Mouse (Mus musculus) brown adipose tissue, adult 24 weeks (tissue): ENCODE measurements around the gene Appl2. TPM values are rescaled to one million over a fixed set of nuclear protein-coding genes. Genes with fewer than 3 reads are reported as not detected.

Source experiments
- H3K27ac ChIP-seq: fragments of 200-500 bp; replicated peaks from 2 replicates; pipeline ENCODE4 v1.5.1; 2012; ENCODE audit warnings: low read depth, mild to moderate bottlenecking, low read length
- H3K4me1 ChIP-seq: fragments of 200-500 bp; 2 replicates; pipeline ENCODE4 v1.6.1; 2012; ENCODE audit warnings: low read length, mixed read lengths; ENCODE audit not compliant: control insufficient read depth, insufficient read depth, insufficient read length
- H3K4me3 ChIP-seq: fragments of 200-500 bp; 2 replicates; pipeline ENCODE4 v1.5.1; 2012; ENCODE audit warnings: low read depth, mild to moderate bottlenecking, low read length, moderate library complexity; ENCODE audit not compliant: insufficient read depth
- polyA plus RNA-seq: library from polyadenylated mRNA; stranded (reverse); fragments of >200 nt; gene quantifications from 2 replicates; pipeline ENCODE4 v1.2.4, GENCODE M21; 2012; ENCODE audit not compliant: missing spikeins, insufficient read depth, insufficient read length

The Appl2 gene
- polyA plus RNA-seq, 1 experiment = 19.1 TPM

DNA sequence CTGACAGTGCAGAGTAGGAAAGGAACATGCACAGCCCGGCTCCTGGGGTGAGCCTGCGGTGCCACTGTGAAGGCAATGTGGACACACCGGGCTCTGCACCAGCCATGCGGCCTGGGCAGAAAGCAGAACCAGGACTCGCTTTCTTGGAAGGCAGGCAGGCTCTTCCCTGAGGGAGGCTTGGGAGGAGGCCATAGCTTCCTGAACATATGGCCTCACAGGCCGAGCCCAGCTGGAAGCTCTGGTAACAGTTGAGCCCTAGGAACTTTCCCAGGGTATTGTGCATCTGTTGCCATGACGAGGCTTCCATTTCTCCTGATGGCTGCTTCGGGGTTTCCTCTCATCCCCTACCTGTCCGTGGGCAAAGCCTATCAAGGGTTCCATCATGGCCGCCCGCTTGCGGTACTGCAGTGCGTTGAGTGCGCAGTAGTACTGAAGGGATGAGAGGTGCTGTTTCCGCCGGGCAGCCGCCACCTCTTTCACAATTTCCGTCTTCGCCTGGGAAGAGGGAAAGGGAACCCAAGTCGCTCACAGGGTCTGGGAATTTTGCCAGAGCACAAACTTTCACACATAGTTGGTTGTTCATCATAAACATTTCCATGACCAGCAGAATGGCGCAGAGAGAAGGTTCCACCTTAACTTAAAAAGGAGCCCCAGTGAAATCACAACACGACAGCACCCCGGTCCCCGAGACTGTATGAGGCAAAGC, 28.0 kb downstream of the Appl2 start:
- Histone ChIP-seq H3K4me3 (no peak overlapping the region), H3K27ac (no peak overlapping the region), H3K4me1 (no peaks in the 10 kb centered on the region)

GRCm38 (mm10) chr10:83618819-83619440, 29.6 kb downstream of the Appl2 start:
- H3K4me3 ChIP-seq = no peak overlapping the region

DNA sequence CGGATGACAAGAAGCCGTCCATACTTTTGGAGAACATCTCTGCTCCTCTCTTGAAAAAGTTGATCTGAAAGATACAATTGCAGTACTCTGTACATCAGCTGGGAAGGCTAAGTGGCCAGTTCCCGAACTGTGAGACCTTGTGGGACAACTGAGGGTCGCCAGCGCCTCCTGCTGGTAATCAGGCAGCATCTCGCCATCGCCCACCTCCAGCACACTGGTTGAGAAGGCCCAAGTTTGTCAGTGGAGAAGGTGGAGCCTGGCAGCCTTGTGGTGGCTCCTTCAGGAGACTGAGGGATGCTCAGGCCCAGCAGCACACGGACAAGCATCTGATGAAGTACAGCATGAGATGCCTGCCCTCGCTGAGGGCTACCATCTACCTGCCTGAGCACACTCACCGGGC, 31.2 kb downstream of the Appl2 start:
- Histone ChIP-seq H3K4me3 (no peak overlapping the region), H3K27ac (no peak overlapping the region), H3K4me1 (no peaks in the 10 kb centered on the region)

More at GRCm38 (mm10) chr10:83618819-83619440, 29.6 kb downstream of the Appl2 start:
- Histone ChIP-seq H3K27ac (no peak overlapping the region), H3K4me1 (no peaks in the 10 kb centered on the region)

DNA sequence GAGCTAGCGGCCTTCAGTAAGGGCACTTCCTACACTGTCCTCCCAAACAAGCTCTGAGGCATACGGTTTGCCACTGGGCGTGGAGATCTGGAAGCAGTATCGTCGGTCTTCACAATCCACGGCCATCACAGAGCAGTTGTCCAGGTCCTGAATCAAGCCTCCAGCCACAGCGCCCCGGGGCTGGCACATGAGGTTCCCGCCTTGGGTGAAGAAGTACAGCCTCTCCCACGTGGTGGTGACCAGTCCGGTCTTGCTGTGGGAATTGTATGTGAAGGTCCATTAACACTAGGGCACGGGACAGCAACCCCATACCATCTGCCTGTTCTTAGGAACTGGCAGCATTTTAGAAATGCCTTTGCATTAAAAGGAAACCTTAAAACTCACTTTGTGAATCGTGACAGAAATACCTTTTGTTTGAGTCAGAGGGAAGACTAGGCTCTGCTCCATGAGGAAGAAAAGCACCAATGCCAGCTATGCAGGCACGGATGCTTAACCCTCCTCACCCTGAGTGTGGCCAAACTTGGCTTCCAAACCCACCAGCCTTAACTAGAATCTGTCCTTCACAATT, 35.8 kb downstream of the Appl2 start:
- no peak overlapping the region for H3K4me3 ChIP-seq
- H3K27ac ChIP-seq = no peak overlapping the region
- H3K4me1 ChIP-seq = no peaks in the 10 kb centered on the region

GRCm38 (mm10) chr10:83611863-83612262, 36.7 kb downstream of the Appl2 start:
- Histone ChIP-seq H3K27ac (no peak overlapping the region), H3K4me3 (no peak overlapping the region), H3K4me1 (no peaks in the 10 kb centered on the region)

DNA sequence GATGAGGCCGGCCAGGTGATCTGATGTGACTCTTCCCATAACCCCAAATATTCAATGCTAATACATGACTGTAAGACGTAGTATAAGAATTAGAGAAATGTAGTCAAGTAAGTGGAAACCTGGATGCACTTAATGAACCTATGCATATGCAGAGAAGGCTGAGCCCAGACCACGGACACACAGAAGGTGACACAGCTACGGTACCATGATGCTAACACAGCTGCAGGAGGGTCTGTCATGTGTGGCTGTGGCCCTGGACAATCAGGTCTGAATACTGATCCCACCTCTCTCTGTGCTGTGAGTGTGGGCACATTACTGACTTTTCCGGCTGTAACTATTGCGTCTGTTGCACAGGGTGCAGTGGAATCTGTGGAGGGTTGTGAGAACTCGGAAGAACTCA, 38.0 kb downstream of the Appl2 start:
- Histone ChIP-seq H3K4me3 (no peak overlapping the region), H3K27ac (no peak overlapping the region), H3K4me1 (no peaks in the 10 kb centered on the region)

- H3K4me1 ChIP-seq = no peaks in the 10 kb centered on the region
- no peak overlapping the region for H3K27ac ChIP-seq
- no peak overlapping the region for H3K4me3 ChIP-seq
These were observed 39.9 kb downstream of the Appl2 start for GRCm38 (mm10) chr10:83608596-83608995.

DNA sequence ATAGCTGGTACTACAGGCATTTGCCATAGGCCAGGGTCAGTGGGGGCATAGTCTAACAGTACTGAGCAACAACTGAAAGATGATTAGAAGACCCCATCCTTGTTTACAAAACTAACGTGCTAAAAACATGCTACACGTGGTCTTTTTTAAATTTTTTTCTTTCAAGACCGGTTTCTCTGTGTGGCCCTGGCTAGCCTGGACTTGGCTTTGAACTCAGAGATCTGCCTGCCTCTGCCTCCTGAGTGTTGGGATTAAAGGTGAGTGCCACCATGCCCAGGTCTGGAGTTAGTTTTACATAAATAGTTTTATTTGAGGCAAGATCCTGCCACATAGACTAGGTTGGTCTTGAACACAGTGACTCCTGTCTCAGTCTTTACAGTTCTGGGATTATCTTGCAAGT, 41.4 kb downstream of the Appl2 start:
- Histone ChIP-seq H3K4me1 (no peaks in the 10 kb centered on the region), H3K4me3 (no peak overlapping the region), H3K27ac (no peak overlapping the region)

DNA sequence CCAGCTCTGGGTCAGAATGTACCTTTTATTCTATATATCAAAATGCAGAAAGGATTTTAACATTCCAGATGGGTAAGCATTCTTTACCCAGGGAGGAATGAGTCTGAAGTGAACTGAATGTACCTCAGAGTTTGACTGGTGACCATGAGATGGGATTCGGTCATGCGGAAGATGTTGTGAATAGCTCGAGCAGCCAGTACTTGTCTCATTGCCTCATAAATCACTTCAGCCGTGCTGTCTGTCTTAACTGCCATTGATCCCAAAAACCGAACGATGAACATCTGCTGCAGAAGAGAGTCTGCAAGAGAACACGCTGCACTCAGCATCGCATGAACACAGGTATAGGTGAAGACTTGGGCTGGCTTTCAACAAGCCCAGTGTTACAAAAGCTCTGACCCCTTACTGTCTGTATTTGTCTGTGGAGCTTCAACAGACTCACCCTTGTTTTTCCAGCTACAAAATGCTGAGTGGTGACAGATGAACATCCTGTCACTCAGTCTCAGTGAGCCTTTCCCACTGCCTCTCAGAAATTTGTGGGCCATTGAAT, 42.8 kb downstream of the Appl2 start:
- Histone ChIP-seq H3K27ac (no peak overlapping the region), H3K4me3 (no peak overlapping the region), H3K4me1 (no peaks in the 10 kb centered on the region)

- Histone ChIP-seq H3K4me3 (no peak overlapping the region), H3K27ac (no peak overlapping the region), H3K4me1 (no peaks in the 10 kb centered on the region)
These were observed 44.5 kb downstream of the Appl2 start for GRCm38 (mm10) chr10:83603956-83604564.

GRCm38 (mm10) chr10:83600650-83601049, 47.9 kb downstream of the Appl2 start:
- no peak overlapping the region for H3K27ac ChIP-seq
- H3K4me1 ChIP-seq = no peaks in the 10 kb centered on the region
- no peak overlapping the region for H3K4me3 ChIP-seq

GRCm38 (mm10) chr10:83594526-83594925, 54.0 kb downstream of the Appl2 start:
- H3K27ac ChIP-seq = no peak overlapping the region
- no peaks in the 10 kb centered on the region for H3K4me1 ChIP-seq
- no peak overlapping the region for H3K4me3 ChIP-seq

DNA sequence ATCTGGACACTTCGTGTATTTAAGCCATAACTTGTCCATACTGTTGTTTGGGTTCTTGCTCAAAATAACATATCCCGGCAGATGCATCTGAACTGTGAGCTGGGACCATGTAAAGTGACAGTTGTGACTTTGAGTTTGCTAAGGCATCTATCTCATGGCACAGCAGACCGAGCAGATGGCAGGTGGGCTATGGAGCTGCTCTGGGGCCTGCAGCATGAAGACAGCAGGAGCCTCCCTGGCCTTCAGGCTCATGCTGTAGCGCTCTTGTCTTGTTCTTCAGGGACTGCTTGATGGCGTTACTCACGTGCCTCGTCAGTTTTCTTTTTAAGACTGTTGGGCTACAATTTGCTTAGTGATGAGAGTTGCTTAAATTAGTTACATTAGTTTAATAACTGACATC, 55.9 kb downstream of the Appl2 start:
- no peak overlapping the region for H3K27ac ChIP-seq
- no peak overlapping the region for H3K4me3 ChIP-seq
- H3K4me1 ChIP-seq = no peaks in the 10 kb centered on the region

GRCm38 (mm10) chr10:83590801-83591200, 57.7 kb downstream of the Appl2 start:
- Histone ChIP-seq H3K4me1 (no peaks in the 10 kb centered on the region), H3K4me3 (no peak overlapping the region), H3K27ac (no peak overlapping the region)
